Mouse (Mus musculus) frontal cortex, adult (tissue): ENCODE measurements around the gene Marveld1.

ENCODE experiments used
- ATAC-seq: cut with Nextera tagmentation; 2 replicates; pipeline ENCODE4 v1.9.2; 2017; ENCODE audit warnings: mild to moderate bottlenecking, moderate library complexity, mixed read lengths; ENCODE audit not compliant: low TSS enrichment

Marveld1 gene

DNA sequence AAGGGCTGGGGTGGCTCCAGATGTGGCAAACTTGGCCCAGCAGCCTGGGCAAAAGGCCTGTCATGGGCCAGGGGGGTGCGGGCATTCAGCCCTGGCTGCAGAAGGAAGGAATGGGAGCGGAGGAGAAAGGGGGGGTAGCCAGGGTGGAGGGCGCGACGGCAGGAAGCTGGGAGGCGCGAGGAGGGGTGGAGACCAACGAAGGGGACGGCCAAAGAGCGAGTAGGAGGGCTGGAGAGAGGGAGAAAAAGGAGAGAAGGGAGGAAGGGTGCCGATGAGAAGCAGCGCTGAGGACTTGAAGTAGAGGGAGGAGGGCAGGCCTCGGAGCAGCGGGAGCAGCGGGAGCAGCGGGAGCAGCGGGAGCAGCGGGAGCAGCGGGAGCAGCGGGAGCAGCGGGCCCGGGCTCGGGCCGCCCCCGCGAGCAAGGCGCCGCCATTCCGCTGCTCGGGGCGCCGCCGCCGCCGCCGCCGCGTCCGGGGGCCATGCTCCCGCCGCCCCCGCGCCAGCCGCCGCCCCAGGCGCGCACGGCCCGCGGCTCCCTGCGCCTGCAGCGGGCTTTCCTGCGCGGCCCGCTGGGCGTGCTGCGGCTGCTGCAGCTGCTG, at the start of gene Marveld1:
Gene Marveld1 (plus strand): TSS at position 231 of the 599 bp plus-strand sequence.
- peak; percentile 10; the same call in 1 of the 2 replicates for ATAC-seq

DNA sequence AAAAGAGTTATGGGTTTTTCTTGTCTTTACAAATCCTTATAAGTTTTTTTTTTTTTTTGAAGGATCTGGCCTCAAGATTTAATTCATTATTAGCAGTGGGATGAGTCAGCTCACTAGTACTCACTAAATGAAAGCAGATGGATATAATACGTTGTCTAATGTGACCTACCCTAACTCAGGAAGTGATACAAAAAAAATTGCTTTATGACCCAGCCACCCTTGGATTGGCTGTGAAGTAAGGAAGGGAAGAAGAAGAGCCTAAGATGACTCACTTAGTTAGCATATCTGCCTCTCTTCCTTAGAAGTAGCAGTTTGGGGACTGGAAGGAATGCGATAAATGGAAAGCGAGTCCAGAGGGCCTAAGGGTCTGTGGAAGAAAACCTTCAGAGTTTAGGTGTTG, 47.8 kb upstream of the Marveld1 start:
- ATAC-seq = no peak

DNA sequence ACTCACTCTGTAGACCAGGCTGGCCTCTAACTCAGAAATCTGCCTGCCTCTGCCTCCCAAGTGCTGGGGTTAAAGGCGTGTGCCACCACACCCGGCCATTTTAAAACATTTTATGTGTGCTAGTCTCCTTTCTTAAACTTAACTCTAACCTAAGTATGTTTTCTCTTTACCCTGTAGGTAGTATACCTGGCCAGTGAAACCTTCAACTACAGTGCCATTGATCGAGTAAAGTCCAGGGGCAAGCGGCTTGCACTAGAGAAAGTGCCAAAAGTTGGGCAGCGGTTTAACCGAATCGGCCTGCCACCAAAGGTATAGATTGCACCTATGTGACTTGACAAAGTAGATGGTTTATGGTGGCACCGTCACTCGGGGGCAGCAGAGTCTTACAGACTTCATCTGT, 42.5 kb upstream of the Marveld1 start:
- ATAC-seq = no peak

DNA sequence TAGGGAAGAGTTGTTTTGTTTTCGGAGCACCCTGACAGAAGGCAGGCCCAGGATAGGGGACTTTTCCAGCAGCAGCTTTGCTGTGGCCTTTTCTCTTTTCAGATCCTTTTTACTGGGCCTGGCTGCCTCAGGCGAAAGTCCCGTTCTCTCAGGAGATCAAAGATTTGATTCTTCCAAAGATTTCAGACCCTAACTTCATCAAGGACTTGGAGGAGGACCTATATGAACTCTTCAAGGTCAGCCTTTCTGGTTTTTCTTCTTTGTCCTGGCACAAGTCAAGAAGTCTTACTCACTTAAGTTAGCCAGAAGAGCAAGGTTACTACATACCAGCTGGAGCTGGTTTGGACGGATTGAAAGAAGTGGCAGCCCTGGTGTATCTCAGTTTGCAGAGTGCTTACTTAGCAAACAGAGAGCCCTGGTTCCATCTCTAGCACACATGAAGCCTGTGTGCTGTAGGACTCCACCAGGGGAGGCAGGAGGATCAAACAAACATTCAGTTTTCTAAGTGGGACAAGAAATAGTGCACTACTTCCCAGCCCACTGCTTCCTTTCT, 31.3 kb upstream of the Marveld1 start:
- no peak for ATAC-seq

DNA sequence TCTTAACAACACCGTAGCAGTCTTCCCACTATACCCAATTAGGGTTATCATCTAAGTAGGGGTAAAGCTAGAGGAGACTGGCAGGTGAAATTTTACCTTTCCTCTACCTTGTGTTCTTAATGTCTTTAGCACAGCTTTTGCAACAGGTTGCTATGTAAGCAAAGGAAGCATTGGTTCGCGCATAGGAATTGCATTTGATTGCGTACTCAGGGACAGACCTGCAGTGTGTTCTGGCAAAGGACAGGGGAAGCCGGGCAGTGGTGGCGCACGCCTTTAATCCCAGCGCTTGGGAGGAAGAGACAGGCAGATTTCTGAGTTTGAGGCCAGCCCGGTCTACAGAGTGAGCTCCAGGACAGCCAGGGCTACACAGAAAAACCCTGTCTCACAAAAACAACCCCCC, 29.1 kb upstream of the Marveld1 start:
- ATAC-seq = no peak

DNA sequence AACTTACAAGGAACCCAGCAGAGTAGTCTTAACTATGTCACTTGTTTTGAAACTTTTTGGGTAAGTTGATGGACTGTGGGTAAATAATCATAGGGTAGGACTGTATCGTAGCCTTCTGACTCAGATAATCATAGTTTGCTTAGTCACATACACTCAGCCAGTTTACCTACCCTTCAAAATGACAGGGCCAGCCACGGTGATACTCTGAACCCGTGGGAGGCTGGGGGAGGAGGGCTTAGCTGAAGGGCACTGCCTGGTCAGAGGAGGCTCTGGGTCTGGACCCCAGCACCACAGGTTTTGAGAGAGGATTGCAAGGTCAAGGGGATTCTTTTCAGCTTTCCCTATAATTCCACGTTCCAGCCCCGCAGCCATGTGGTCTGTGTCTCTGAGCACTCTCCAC, 28.6 kb upstream of the Marveld1 start:
- no peak for ATAC-seq

DNA sequence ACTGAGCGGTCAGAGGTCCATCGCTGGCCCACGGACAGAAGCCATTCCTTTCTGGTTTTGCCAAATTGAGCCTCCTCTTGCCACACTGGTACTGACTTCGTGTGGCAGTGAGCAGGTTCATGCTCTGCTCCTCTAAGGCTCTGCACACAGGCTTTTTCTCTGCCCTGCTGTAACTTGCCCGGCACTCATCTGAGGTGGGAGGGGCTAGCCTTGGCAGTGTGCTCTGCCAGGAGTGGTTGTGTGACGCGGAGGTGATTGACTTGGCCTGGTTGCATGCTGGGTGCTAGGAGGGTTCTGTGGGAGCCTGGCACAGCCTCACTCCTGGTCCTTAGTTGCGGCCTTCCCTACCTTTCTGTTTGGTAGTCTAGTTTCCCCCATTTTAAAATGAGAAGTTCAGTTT, 26.7 kb upstream of the Marveld1 start:
- no peak for ATAC-seq

DNA sequence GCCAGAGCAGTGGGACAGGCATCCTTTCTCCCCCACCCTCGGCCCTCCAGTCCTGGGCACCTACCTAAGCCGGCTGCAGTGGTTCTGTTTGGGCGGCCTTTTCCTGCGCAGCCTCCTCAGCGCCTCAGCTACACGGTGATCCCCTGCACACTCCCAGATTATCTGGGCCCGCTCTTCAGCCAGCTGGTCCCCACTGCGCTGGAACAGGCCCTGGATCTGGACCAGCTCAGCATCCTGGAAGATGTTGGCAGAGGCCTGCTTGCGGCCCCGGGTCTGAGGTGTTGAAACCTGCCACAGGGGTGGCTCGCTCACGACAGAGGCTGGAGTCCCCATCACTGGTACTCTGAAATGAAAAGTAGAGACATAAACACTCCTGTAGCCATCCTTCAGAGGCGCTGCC, 22.5 kb upstream of the Marveld1 start:
- ATAC-seq = no peak

DNA sequence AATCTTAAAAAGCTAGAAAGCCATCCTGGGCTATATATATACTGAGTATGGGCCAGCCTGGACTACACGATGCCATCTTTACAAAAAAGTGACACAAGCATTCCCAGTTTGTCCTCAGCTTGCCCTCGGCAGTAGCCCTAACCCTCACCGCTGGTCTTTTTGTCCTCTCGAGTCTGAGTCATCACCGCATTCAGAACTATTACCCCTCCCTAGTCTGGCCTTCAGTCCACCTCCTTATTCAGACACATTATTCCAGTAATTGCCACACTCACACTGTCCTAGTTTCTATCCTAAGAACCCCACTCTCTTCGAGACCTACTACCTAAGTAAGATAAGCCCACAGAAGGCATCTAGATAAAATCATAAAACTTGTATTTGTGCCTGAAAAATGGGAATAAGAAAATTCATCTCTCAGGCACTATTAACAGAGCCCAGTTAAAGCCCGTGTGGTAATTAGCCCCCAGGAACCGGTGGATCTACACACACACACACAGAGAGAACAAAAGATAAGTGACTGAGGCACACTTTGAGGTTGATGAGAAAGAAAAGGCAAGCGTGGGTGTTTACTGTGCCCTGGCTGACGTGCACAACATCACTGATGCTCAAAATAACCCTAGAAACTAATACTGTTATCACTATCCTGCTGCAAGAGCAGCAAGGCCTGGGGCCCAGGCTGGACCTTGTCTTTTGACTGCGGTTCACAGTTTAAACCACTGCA, 21.5 kb upstream of the Marveld1 start:
- ATAC-seq = no peak

DNA sequence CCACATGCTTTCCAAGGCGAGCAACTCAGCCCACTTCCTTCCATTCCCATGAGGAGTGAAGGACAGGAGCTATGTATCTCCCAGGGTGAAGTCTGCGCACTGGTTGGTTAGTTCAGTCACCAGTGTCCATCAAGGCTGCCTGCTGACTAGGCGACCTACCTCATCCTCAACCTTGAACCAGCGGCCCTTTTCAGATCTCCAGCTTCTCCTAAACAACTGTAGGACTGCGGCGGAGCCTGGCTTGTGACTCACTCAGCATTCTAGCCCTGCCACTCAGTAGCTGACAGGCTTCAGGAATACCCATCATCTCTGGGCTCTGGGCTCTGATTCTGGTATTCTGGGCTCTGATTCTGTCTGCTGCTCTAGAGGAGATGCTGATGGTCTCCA, 21.0 kb upstream of the Marveld1 start:
- ATAC-seq = no peak

DNA sequence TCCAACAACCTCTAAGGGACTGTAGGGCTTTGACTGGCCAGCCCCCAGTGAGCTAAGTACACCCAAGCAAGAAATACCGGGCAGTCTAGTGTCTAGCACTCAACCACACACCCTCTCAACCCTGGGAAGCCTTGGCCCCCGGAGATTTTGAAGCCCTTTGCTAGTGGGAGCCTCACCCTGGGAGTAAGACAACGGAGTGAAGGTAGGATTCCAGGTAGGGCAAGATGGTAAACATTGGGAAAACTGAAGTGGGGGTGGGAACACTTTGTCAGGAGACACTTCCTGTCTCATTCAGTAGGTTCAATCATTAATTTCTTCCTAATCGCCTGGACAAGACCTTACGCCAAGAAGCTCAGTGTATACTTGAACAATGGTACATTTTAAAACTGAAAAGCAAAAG, 20.2 kb upstream of the Marveld1 start:
- no peak for ATAC-seq

DNA sequence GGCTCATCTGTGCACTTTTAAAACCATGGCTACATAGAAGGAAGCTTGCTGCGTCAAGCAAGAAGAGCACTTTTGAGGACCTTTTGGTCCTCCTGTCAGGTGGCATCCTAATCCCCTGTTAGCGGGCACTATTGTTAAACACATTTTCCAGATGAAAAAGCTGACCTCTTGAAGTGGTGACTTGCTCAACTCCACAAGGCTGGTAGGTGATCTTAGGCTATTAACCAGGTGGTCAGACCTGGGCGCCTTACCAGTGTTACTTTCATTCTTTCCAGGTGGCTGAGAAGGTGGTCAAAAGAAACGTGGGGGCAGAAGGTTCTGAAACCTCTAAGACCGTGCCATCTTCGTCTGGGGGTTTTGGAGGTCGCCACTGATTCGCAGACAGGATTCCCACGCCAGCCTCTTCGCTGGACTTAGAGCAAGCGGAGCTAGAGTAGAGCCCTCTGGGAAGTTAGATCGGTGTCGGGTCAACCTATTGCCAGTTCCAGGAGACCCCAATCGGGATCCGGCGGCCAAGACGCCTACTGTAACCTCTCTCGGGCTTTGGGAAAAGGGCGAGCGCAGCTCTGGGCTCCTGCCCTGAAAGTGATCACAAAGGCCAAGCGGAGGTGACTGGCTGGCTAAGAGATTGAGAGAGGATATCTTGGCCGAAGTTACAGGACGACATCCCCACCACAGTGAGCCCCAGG, 19.0 kb upstream of the Marveld1 start:
- no peak for ATAC-seq

DNA sequence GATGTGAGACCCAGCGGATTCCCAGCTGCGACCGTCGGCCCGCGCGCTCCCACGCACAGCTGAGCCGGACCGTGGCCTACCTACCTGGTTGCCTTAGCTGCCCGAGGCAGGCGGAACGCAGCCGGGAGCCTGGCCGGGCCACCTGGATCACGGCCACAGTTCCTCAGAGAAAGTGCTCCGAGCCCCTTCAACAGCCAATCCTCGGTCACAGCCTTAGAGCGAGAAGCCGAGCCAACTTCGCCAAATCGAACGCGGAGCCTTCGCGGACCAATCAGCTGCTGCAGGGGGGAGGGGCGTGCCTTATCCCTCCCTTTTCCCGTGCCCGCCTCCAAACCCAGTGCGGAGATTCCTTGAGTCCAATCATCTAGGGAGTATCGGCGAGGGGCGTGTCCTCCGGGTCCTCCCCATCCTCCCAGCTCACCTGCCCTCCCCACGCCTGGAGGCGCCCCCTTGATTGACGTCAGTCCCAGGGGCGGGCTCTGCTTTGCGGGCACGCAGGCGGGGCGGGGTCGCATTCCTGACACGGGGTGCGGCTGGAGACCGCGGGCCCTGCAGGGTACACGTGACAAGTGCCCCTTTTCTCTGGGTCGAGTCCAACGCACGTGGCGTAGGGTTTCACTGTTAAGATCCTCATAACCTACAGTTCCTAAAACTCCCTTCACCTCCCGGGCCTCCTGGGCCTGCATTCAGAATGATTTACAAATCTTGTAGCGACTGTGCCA, 18.3 kb upstream of the Marveld1 start, which contains the start of gene Avpi1:
Gene Avpi1 (minus strand): TSS at position 273 of the 722 bp plus-strand sequence.
- peak; percentile 79 for ATAC-seq

DNA sequence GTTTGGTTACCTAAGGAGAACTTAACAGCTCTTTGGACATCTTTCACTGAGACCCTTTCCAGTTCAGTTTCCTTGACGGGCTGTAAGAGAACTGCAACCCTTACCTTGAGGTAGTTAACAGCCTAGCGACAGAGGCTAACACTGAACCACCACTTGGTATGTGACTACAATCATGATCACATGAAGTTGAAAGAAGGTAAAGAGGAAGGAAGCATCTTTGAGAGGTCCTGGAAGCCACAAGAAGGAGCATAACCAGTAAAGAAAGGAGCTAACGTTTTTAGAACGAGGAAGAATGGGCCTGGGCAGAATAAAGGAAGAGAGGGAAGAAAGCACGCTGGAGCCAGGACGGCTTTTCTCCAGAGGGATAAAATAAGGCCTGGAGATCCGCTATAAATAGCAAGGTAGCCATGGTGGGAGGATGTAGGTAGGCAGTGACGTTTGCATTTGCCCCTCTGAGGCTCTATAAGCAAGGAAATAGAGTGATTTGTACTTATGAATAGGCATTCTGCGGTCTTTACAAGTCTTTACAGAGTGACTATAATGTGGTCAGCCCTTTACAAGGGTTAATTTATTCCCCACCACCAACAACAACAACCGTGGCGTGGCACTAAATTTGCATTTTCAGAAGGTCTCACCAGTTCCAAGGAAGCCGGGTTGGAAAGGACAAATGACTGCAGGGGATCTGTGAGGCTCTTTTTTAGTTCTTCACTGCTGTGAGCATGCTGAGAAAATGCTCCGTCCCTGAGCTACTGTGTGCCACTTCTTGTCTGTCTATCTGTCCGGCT, 17.5 kb upstream of the Marveld1 start:
- ATAC-seq = peak; percentile 22

DNA sequence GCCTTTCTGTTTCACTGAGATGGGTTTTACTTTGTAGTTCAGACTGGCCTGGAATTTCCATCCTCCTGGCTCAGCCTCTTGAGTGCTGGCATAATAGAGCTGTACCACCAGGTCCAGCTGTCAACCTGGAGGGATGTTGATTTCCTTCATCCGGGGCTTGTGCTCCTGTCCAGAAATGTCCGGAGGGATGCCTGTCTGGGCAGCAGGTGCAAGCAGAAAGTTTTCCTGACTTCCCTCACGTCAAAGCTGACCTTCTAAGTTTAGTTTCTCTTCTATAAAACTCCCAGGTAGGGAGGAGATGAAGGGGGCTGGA, 16.9 kb upstream of the Marveld1 start:
- ATAC-seq = no peak

DNA sequence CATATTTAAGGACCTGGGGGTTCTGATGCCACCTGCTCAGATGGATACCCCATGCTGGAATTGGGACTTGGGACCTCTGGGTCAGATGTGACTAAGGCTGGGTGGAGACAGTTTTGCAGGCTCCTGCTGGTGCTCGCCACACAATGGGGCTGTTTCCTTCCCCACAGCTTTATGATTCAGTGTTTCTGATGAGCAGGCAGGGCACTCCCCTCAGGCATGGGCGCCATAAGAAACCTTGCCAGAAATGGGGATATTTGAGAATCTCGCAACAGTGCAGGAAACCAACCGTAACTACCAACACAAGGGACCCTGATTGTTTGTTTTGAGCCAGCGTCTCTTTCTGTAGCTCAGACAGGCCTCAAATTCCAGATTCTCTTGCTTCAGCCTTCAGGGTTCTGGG, 16.1 kb upstream of the Marveld1 start:
- ATAC-seq = no peak

DNA sequence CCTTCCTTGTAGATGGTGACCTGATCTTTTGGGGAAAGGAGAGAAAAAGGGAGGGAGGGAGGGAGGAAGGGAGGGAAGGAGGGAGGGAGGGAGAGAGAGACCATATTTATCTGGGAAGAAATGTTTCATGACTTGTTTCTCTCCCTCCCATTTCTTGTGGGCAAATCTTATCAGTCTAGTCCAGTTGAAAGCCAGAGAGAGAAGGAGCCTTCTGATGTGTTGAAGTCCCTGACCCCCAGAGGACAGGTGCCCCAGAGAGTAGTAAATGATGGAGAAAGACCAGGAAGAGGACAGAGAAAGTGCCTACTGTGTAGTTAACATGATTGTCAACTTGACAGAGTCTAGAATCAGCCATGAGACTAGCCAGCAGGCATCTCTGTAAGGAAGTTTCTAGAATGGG, 12.1 kb upstream of the Marveld1 start:
- ATAC-seq = no peak

DNA sequence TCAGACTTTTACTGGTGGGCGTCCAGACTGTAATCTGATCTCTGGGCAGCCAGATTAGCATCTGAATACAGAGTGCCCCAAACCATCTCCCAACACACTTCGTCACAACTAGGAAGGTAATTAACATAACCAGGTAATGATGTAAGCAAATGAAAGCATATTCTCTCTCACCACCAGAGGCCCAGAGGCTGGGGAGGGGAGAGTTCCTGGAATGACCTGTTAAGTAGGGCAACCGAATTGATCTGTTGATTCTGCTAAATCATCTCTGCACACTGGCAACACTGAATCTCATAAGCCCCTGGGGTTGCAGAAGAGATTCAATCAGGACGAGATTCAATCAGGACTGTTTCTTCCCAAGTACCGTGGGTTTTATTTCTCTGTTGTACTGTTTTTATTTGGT, 11.1 kb upstream of the Marveld1 start:
- ATAC-seq = no peak

DNA sequence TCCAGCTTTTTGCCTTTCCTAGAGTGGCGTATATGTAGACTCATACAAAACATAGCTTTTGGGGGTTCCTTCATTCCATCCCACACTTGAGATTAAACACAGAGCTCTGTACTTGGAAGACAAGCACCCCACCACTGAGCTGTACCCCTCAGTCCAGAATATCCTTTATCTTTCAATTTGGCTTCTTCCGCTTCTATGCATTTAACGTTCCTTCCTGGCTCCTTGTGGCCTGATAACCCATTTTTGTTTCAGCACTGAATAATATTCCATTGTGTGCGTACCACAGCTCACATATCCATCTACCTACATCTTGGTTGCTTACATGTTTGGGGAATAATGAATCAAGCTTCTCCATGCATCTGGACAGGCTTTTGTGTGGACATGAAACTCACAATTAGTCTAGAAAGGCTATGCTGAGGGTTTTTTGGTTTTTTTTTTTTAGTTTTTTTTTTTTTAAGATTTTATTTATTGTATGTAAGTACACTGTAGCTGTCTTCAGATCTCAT, 10.0 kb upstream of the Marveld1 start:
- no peak for ATAC-seq

DNA sequence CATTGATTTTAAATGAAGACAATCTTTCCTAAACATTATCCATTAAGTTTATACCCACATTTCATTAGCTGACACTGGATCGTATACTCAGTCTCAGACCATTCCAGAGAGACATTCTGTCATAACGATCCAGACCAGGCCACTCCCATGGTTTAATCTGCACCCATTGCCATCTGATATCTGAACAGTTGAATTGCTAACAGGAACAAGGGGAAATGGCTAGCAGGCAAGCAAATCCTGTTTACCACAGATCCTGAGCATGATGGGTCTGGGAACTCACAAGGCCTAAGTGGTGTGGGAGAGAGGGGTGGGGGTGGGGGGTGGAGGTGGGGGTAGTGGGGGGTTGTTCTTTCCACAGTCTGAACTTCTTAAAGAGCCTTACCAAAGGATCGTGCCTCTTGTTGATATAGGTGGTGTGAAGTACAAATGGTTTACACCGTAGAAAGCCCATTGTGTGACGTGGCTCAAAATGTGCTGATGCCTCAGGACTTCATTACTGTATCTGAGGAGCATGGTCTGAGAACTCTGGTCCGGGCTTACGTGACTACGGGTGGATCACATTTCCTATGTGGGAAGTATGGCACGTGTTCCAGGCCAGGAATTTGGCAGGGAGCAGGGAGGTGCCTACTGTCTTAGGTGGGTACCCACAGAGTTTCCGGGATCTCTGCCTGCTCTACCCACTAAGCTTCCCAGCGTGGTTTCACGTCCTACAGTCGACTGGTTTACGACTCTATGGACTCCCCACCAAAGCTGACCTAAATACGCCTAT, 8.5 kb upstream of the Marveld1 start:
- no peak for ATAC-seq
